Mouse (Mus musculus) MEL (cell line): ENCODE measurements around the gene Sult2b1. TPM values are rescaled to one million over a fixed set of nuclear protein-coding genes. Genes with fewer than 3 reads are reported as not detected.

Source experiments
- DNase-seq: peaks from one replicate; pipeline ENCODE4 v3.0.0; 2011; ENCODE audit warnings: low read depth, low spot score
- H3K27ac ChIP-seq: 2 replicates; pipeline ENCODE4 v1.5.1; 2012; ENCODE audit warnings: low read depth, mild to moderate bottlenecking, control low read depth, low read length, moderate library complexity; ENCODE audit not compliant: control insufficient read depth
- H3K27me3 ChIP-seq, 2 experiments: fragments of 150-350 bp in 1 of 2; sonication (generic) in 1 of 2; 2 replicates each; pipeline ENCODE4 v1.6.1; 2012; ENCODE audit warnings: low read length in 2 of 2, mild to moderate bottlenecking in 2 of 2, improper control_type of control experiment in 1 of 2, moderate library complexity in 1 of 2; ENCODE audit not compliant: insufficient read depth in 2 of 2, control insufficient read depth in 1 of 2
- H3K36me3 ChIP-seq, 2 experiments: 2 replicates each; pipeline ENCODE4 v1.6.1; 2012 to 2014; ENCODE audit warnings: low read length in 2 of 2, improper control_type of control experiment in 1 of 2, inconsistent platforms in 1 of 2, mild to moderate bottlenecking in 1 of 2; ENCODE audit not compliant: insufficient read depth in 2 of 2, control insufficient read depth in 1 of 2
- H3K4me1 ChIP-seq, 2 experiments: fragments of 150-350 bp in 1 of 2; sonication (generic) in 1 of 2; 2 replicates each; pipeline ENCODE4 v1.6.1; 2012; ENCODE audit warnings: low read length in 2 of 2, improper control_type of control experiment in 1 of 2, mild to moderate bottlenecking in 1 of 2; ENCODE audit not compliant: insufficient read depth in 2 of 2, control insufficient read depth in 1 of 2
- H3K4me3 ChIP-seq, 2 experiments: fragments of 150-350 bp in 1 of 2; sonication (generic) in 1 of 2; 2 replicates each; pipeline ENCODE4 v1.5.1; 2012; ENCODE audit warnings: low read depth in 2 of 2, low read length in 2 of 2, mild to moderate bottlenecking in 2 of 2, moderate library complexity in 2 of 2, control low read depth in 1 of 2, improper control_type of control experiment in 1 of 2; ENCODE audit not compliant: control insufficient read depth in 1 of 2, insufficient read depth in 1 of 2
- H3K79me2 ChIP-seq: 2 replicates; pipeline ENCODE4 v1.6.1; 2012; ENCODE audit warnings: mild to moderate bottlenecking, low read length, moderate library complexity; ENCODE audit not compliant: control insufficient read depth, poor library complexity, insufficient read depth
- H3K9ac ChIP-seq: 2 replicates; pipeline ENCODE4 v1.6.1; 2012; ENCODE audit warnings: low read depth, mild to moderate bottlenecking, control low read depth, low read length, moderate library complexity; ENCODE audit not compliant: control insufficient read depth, poor library complexity, severe bottlenecking
- H3K9me3 ChIP-seq: fragments of 150-350 bp; sonication (generic); replicated peaks from 2 replicates; pipeline ENCODE4 v1.6.1; 2012; ENCODE audit warnings: mild to moderate bottlenecking, low read length, improper control_type of control experiment, moderate library complexity; ENCODE audit not compliant: insufficient read depth
- CHD1 ChIP-seq: IDR thresholded peaks from 2 replicates; pipeline ENCODE4 v1.6.1; 2012; ENCODE audit warnings: low read depth, mild to moderate bottlenecking, inconsistent platforms, low read length, improper control_type of control experiment
- CHD2 ChIP-seq: IDR thresholded peaks from 2 replicates; pipeline ENCODE4 v1.6.1; 2011; ENCODE audit warnings: low read length, improper control_type of control experiment
- E2F4 ChIP-seq: IDR thresholded peaks from 2 replicates; pipeline ENCODE4 v1.6.1; 2011; ENCODE audit warnings: low read depth, low read length, improper control_type of control experiment, borderline replicate concordance
- ELF1 ChIP-seq: IDR thresholded peaks from 2 replicates; pipeline ENCODE4 v1.6.1; 2014; ENCODE audit warnings: low read depth, mild to moderate bottlenecking, inconsistent platforms, low read length, improper control_type of control experiment, moderate library complexity
- EP300 ChIP-seq, 2 experiments: IDR thresholded peaks; 2 replicates each; pipeline ENCODE4 v1.6.1; 2011; ENCODE audit warnings: improper control_type of control experiment in 2 of 2, low read length in 2 of 2, low read depth in 1 of 2, mild to moderate bottlenecking in 1 of 2
- GABPA ChIP-seq: IDR thresholded peaks from 2 replicates; pipeline ENCODE4 v1.6.1; 2012; ENCODE audit warnings: low read depth, mild to moderate bottlenecking, inconsistent platforms, low read length, improper control_type of control experiment, moderate library complexity
- GATA1 ChIP-seq: IDR thresholded peaks from 2 replicates; pipeline ENCODE4 v1.6.1; 2011; ENCODE audit warnings: low read depth, low read length, improper control_type of control experiment
- HCFC1 ChIP-seq: IDR thresholded peaks from 2 replicates; pipeline ENCODE4 v1.6.1; 2012; ENCODE audit warnings: low read depth, mild to moderate bottlenecking, inconsistent platforms, low read length, improper control_type of control experiment, moderate library complexity
- JUND ChIP-seq: IDR thresholded peaks from 2 replicates; pipeline ENCODE4 v1.6.1; 2011; ENCODE audit warnings: low read depth, mild to moderate bottlenecking, improper control_type of control experiment, low read length
- KAT2A ChIP-seq: conservative IDR thresholded peaks from 2 replicates; pipeline ENCODE4 v1.6.1; 2012; ENCODE audit warnings: low read depth, low read length, improper control_type of control experiment, inconsistent platforms
- MAX ChIP-seq: IDR thresholded peaks from 2 replicates; pipeline ENCODE4 v1.6.1; 2011; ENCODE audit warnings: low read length, improper control_type of control experiment
- MAZ ChIP-seq: IDR thresholded peaks from 2 replicates; pipeline ENCODE4 v1.6.1; 2012; ENCODE audit warnings: low read depth, mild to moderate bottlenecking, inconsistent platforms, low read length, improper control_type of control experiment
- MEF2A ChIP-seq: IDR thresholded peaks from 2 replicates; pipeline ENCODE4 v1.6.1; 2014; ENCODE audit warnings: low read depth, mild to moderate bottlenecking, inconsistent platforms, low read length, improper control_type of control experiment; ENCODE audit not compliant: poor library complexity, insufficient replicate concordance, severe bottlenecking; ENCODE audit errors: extremely low read depth
- MXI1 ChIP-seq: IDR thresholded peaks from 2 replicates; pipeline ENCODE4 v1.6.1; 2011; ENCODE audit warnings: mild to moderate bottlenecking, low read depth, low read length, improper control_type of control experiment
- MYC ChIP-seq: IDR thresholded peaks from 2 replicates; pipeline ENCODE4 v1.6.1; 2011; ENCODE audit warnings: low read depth, mild to moderate bottlenecking, low read length, improper control_type of control experiment, moderate library complexity
- NELFE ChIP-seq: IDR thresholded peaks from 2 replicates; pipeline ENCODE4 v1.6.1; 2011; ENCODE audit warnings: low read depth, low read length, improper control_type of control experiment
- NRF1 ChIP-seq: IDR thresholded peaks from 2 replicates; pipeline ENCODE4 v1.6.1; 2014; ENCODE audit warnings: low read depth, mild to moderate bottlenecking, inconsistent platforms, low read length, improper control_type of control experiment, moderate library complexity; ENCODE audit not compliant: poor library complexity, insufficient read depth, severe bottlenecking
- POLR2A ChIP-seq, 2 experiments: IDR thresholded peaks; 2 replicates each; pipeline ENCODE4 v1.6.1; 2011 to 2012; ENCODE audit warnings: low read length in 2 of 2, mild to moderate bottlenecking in 2 of 2, control low read depth in 1 of 2, improper control_type of control experiment in 1 of 2, low read depth in 1 of 2, moderate library complexity in 1 of 2; ENCODE audit not compliant: control insufficient read depth in 1 of 2, insufficient read depth in 1 of 2, poor library complexity in 1 of 2
- POLR2AphosphoS2 ChIP-seq: IDR thresholded peaks from 2 replicates; pipeline ENCODE4 v1.6.1; 2011; ENCODE audit warnings: low read length, improper control_type of control experiment
- RCOR1 ChIP-seq: IDR thresholded peaks from 2 replicates; pipeline ENCODE4 v1.6.1; 2012; ENCODE audit warnings: low read depth, mild to moderate bottlenecking, inconsistent platforms, low read length, improper control_type of control experiment
- SIN3A ChIP-seq: IDR thresholded peaks from 2 replicates; pipeline ENCODE4 v1.6.1; 2012; ENCODE audit warnings: low read length, improper control_type of control experiment, inconsistent platforms
- TAL1 ChIP-seq: IDR thresholded peaks from 2 replicates; pipeline ENCODE4 v1.6.1; 2012; ENCODE audit warnings: mild to moderate bottlenecking, inconsistent platforms, low read length, moderate library complexity, mixed read lengths
- TBP ChIP-seq: IDR thresholded peaks from 2 replicates; pipeline ENCODE4 v1.8.0; 2011; ENCODE audit warnings: low read depth, low read length, improper control_type of control experiment
- TCF12 ChIP-seq: IDR thresholded peaks from 2 replicates; pipeline ENCODE4 v1.6.1; 2014; ENCODE audit warnings: low read depth, mild to moderate bottlenecking, inconsistent platforms, low read length, improper control_type of control experiment, moderate library complexity
- USF1 ChIP-seq: IDR thresholded peaks from 2 replicates; pipeline ENCODE4 v1.6.1; 2014; ENCODE audit warnings: low read depth, mild to moderate bottlenecking, inconsistent platforms, low read length, improper control_type of control experiment, moderate library complexity
- ZC3H11A ChIP-seq: IDR thresholded peaks from 2 replicates; pipeline ENCODE4 v1.6.1; 2012; ENCODE audit warnings: low read depth, mild to moderate bottlenecking, inconsistent platforms, low read length, improper control_type of control experiment
- ZMIZ1 ChIP-seq: IDR thresholded peaks from 2 replicates; pipeline ENCODE4 v1.6.1; 2012; ENCODE audit warnings: low read depth, mild to moderate bottlenecking, inconsistent platforms, low read length, improper control_type of control experiment, moderate library complexity
- polyA plus RNA-seq, 2 experiments: library from polyadenylated mRNA; stranded (reverse) in 1 of 2; unstranded in 1 of 2; fragments of >175 nt in 1 of 2; fragments of >200 nt in 1 of 2; gene quantifications; 2 replicates each; pipeline versions ENCODE4 v1.2.1 to v1.2.4; 2012; ENCODE audit warnings: low replicate concordance in 2 of 2, low read depth in 1 of 2; ENCODE audit not compliant: insufficient read length in 2 of 2, insufficient read depth in 1 of 2, missing spikeins in 1 of 2
- total RNA-seq: library from RNA; depleted of rRNA; stranded (reverse); fragments of 300-350 nt; gene quantifications from 2 replicates; pipeline ENCODE4 v1.2.3, GENCODE M21; 2012

Gene Sult2b1
- total and polyA plus RNA-seq, 3 experiments, result 0.08 to 0.47 TPM; not detected in 1

DNA sequence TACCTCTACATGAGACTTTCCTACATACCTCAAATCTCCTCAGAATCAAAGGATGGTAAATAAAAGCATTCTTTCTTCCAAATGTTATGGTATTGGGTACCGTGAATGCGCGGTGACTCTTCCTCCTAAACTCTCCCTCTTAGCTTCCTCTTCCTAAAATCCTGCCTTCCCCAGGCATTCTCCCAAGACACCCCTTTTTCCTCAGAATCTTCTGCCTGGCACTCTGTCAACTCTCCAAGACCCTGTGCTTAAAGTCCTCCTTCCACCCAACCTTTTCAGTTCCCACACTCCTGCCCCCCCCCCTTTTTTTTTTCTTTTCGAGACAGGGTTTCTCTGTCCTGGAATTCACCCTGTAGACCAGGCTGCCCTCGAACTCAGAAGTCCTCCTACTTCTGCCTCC is 30.4 kb upstream of the Sult2b1 start:
- peak overlapping the region in 1 of 2 experiments; percentile 8; a peak in 1 of 4 replicates for H3K4me3 ChIP-seq
- H3K27ac ChIP-seq, result no peak overlapping the region
- no peak for DNase-seq
- no peaks in the 10 kb centered on the region for H3K27me3 ChIP-seq
- peaks cover 11 to 22% of the 10 kb centered on the region in 2 experiments for H3K4me1 ChIP-seq
- H3K9ac ChIP-seq, result no peak overlapping the region
- H3K79me2 ChIP-seq, result peaks cover 12% of the 10 kb centered on the region
- H3K9me3 ChIP-seq, result no peaks in the 10 kb centered on the region
- TF ChIP-seq RCOR1 (no peak), TAL1 (no peak), NRF1 (no peak), ZC3H11A (no peak), HCFC1 (no peak), E2F4 (no peak), GABPA (no peak), ZMIZ1 (no peak), CHD1 (no peak), TBP (no peak), GATA1 (no peak), MEF2A (no peak)
- TF ChIP-seq, all 39 proteins: peak for 0
- peaks cover 4 to 13% of the 10 kb centered on the region in 2 experiments for H3K36me3 ChIP-seq

- Histone ChIP-seq H3K4me3 (peak within 1 kb of the TSS; percentile 75 to 93), H3K9me3 (no peaks in the 10 kb centered on the region), H3K4me1 (peaks cover 11 to 22% of the 10 kb centered on the region in 2 experiments), H3K79me2 (peaks cover 12% of the 10 kb centered on the region), H3K9ac (peak within 1 kb of the TSS; percentile 99), H3K27ac (peak within 1 kb of the TSS; percentile 77), H3K36me3 (peaks cover 5 to 13% of the 10 kb centered on the region in 2 experiments), H3K27me3 (no peaks in the 10 kb centered on the region)
- DNase-seq, result peak; percentile 99
- TF ChIP-seq POLR2AphosphoS2 (peak; percentile 80; the same call in 1 of the 2 replicates), JUND (no peak), HCFC1 (peak; percentile 82), MAX (0 out of 2 replicates have a peak, but pooled peaks have one; percentile 5), CHD2 (peak; percentile 86), SIN3A (peak; percentile 47; the same call in 1 of the 2 replicates), ZC3H11A (no peak), USF1 (0 out of 2 replicates have a peak, but pooled peaks have one; percentile 5), E2F4 (no peak), ZMIZ1 (peak; percentile 60; the same call in 1 of the 2 replicates), MEF2A (no peak), MXI1 (peak; percentile 70), MYC (no peak), NELFE (peak; percentile 79), MAZ (peak; percentile 49; the same call in 1 of the 2 replicates), EP300 (IDR thresholded peaks at IDR 0.05; ENCODE audit: low read depth in 1 of 2, low read length in 2 of 2) (no peak), NRF1 (peak; percentile 73), RCOR1 (no peak), GATA1 (peak; percentile 22; the same call in 1 of the 2 replicates), TCF12 (peak; percentile 32; the same call in 1 of the 2 replicates), POLR2A (IDR thresholded peaks at IDR 0.05; ENCODE audit: control insufficient read depth in 1 of 2, insufficient read depth in 1 of 2, low read depth in 1 of 2, low read length in 2 of 2, poor library complexity in 1 of 2) (peak; percentile 86 to 88), ELF1 (0 out of 2 replicates have a peak, but pooled peaks have one; percentile 16), KAT2A (peak; percentile 56; the same call in 1 of the 2 replicates)
Measured at GRCm38 (mm10) chr7:45813787-45814779, 29.6 kb upstream of the Sult2b1 start, which contains the start of gene Cyth2. Gene Cyth2, minus strand, starts transcription at chr7:45814581.
